Mouse (Mus musculus) hindbrain, embryonic 14.5 days (tissue): ENCODE measurements around the gene Tnfrsf1a. TPM values are rescaled to one million over a fixed set of nuclear protein-coding genes. Genes with fewer than 3 reads are reported as not detected.

Experiments used
- polyA plus RNA-seq: library from polyadenylated mRNA; unstranded; fragments of >200 nt; fragmentation: Nextera tagmentation; extraction: Ambion mirVana; gene quantifications from 2 replicates; pipeline ENCODE4 v1.2.1, GENCODE M21; 2014

The Tnfrsf1a gene
- polyA plus RNA-seq, 1 experiment from 2014 or later: 15.4 TPM

Other genes with a start within 250 kb of the Tnfrsf1a start
- gene Nop2, start 217.5 kb upstream of the Tnfrsf1a start, polyA plus RNA-seq: 40.3 and 48.4 TPM in 2 replicates
- 18.2 and 19.0 TPM in 2 replicates for gene Iffo1, start 204.1 kb upstream of the Tnfrsf1a start, polyA plus RNA-seq
- gene Gapdh, start 182.9 kb upstream of the Tnfrsf1a start, polyA plus RNA-seq: 1,428 and 1,660 TPM in 2 replicates
- 40.1 and 40.7 TPM in 2 replicates for gene Ncapd2, start 157.7 kb upstream of the Tnfrsf1a start, polyA plus RNA-seq
- 140 and 142 TPM in 2 replicates for gene Mrpl51, start 157.6 kb upstream of the Tnfrsf1a start, polyA plus RNA-seq
- 12.6 and 15.8 TPM in 2 replicates for gene Vamp1, start 133.8 kb upstream of the Tnfrsf1a start, polyA plus RNA-seq
- gene Tapbpl, start 117.5 kb upstream of the Tnfrsf1a start, polyA plus RNA-seq: 4.7 and 5.3 TPM in 2 replicates
- gene Cd27, start 112.4 kb upstream of the Tnfrsf1a start, polyA plus RNA-seq: 0.86 and 1.2 TPM in 2 replicates
- not detected in 2 replicates for gene Tuba3a, start 63.3 kb upstream of the Tnfrsf1a start, polyA plus RNA-seq
- 14.8 and 14.9 TPM in 2 replicates for gene Ltbr, start 35.5 kb upstream of the Tnfrsf1a start, polyA plus RNA-seq
- 0.50 and 0.53 TPM in 2 replicates for gene Scnn1a, start 28.7 kb upstream of the Tnfrsf1a start, polyA plus RNA-seq
- 0.10 and 0.23 TPM in 2 replicates for gene Plekhg6, start 31.4 kb downstream of the Tnfrsf1a start, polyA plus RNA-seq
- 93.6 and 110 TPM in 2 replicates for gene Cd9, start 145.4 kb downstream of the Tnfrsf1a start, polyA plus RNA-seq
- gene Vwf, start 197.4 kb downstream of the Tnfrsf1a start, polyA plus RNA-seq: 13.1 and 14.2 TPM in 2 replicates